Mouse (Mus musculus) embryo, embryonic 9.5 days (tissue): ENCODE results near the gene Map3k4.
A peak's percentile ranks its signal among the peaks of the same experiment; 100 is the strongest.
"Not testable (repeated sequence)": the region's sequence is repeated elsewhere in the genome, so short reads cannot be mapped to it uniquely, and the experiment has no call there.

Source experiments
- DNase-seq: peaks from one replicate; pipeline ENCODE4 v3.0.0-alpha.2; 2017; ENCODE audit errors: extremely low spot score

The Map3k4 gene

DNA sequence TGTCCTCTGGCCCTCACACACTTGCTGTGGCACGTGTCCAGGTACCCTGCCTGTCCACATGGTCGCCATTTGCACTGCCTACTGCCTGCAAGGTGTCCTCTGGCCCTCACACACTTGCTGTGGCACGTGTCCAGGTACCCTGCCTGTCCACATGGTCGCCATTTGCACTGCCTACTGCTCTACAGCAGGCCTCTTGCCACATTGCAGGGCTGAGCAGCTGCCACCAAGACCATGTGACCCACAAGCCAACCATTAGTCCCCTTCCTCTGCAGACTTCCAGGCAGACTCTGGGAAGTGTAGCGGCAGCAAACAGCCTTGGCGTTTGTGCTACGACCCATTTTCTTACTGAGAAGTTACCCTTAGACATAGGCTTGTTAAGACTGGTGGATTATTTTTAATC is 94.0 kb downstream of the Map3k4 start:
- not testable (repeated sequence) for DNase-seq

DNA sequence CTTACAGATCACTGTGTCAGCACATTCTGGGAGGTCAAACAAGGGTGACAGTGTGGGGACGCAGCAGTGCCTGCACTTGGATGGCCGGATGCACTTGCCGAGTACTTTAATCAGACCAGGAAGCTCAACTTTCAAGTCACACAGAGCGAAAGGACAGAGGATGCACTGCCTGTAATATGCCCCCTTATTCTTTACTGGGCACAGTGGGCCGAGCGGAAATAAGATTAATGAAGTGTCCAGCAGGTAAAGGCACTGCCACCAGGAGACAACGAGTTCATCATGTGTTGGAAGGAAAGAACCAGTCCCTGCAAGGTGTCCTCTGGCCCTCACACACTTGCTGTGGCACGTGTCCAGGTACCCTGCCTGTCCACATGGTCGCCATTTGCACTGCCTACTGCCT is 94.5 kb downstream of the Map3k4 start:
- no peak for DNase-seq

DNA sequence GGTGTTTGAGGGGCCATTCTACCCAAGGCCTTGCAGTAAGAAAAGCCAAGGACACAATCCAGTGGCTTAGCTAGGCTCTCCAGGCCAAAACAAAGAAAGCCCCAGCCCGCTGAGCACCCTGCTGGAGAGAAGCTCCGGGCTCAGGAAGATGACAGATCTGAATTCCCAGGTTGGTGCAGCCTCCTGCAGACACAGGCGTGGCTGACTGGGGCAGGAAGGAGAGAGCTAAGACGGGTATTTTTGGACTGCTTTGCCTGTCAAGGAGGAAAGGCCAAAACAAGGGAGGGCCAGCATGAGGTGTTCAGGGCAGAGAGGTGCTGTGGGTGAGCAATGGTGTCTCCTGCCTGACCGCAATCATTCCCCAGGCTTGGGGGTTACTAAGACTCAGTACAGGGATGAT is 94.9 kb downstream of the Map3k4 start:
- no peak for DNase-seq

DNA sequence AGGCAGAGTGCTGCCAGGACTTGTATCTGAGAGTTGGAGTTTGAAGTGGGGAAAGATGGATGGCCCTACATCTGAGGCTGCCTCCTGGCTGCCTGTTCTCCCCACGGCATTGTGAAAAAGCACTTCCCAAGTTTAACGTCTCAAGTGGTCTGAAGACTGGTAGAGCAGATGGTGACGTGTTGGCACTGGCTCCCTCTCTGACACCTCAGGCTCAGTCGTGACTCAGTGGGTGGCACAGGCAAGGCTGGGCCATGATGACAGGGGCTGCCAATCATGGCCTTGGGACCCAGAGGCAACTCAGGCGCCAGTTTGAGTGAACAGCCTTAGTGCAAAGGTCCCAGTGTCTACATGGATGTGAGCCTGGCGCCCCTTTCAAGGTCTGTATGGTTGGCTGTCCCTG is 96.7 kb downstream of the Map3k4 start:
- DNase-seq = no peak

DNA sequence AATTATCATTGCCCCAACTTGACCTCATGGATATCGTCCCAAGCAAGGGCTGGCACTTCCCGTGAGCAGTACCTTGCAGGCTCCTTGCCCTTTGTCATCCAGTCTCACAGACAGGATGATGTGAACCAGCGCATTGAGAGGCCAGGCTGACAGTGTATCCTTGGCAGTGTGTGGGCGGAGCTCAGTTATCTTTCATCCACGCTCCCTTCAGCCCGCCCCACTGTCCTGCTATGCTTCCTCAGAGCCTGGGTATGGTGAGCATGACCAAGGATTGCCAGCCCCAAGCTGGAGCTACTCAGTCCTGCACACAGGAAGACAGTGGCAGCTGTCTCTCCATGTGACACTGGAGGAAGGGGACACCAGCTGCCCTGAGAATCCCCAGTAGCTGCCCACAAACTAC is 102.4 kb downstream of the Map3k4 start:
- DNase-seq = no peak

DNA sequence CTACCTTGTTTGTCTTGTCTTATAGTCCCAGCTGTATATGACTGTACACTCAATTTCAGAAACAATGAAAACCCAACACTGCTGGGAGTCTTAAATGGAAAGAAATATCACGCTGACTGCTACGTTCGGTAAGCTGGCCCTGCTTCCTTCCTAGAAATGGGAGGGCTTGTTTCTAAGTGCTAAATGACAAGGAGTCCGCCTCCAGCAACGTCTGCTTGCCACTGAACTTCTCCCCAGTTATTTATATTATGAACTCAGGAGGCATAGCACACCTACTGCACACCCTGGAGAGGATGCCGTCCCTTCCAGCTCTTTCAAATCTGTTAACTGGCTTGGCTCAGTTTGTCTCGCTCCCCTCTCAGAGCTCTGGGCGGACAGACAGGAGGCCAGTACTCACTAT is 105.2 kb downstream of the Map3k4 start:
- DNase-seq = no peak

DNA sequence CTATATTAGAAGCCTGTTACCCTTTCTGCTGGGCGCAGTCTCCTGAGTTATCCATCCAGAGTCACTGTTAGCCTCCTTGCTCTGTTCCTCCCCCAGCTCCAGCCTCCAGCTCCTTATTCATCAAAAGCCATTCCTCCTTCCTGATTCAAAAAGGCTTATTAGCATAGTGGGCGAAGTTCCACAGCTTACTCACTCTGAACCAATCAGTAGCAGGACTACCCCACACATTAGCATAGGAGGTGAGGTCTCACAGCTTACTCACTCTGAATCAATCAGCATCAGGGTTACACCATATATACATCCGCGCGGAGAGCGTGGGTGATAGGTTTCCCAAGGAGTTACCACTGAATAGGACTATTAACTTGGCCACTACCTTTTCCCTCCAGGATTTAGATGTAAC is 106.3 kb downstream of the Map3k4 start:
- no peak for DNase-seq

DNA sequence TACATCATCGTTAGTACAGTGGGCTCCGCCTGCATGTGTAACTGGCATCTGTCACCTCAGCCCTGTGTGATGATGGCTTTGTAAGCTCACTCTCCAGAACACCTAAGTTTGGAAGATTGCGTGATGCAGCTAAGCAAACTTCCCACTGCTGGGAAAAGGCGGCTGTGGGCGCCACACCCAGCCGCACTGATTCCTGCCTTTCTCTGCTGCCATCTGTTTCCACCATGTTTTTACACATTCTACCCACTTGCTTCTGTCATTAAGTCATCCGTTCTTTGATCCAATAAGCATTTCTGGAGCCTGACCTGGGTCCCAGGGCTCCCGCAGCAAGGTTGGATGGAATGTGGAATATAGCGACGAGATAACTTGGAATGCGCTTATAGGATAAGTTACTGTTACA is 106.7 kb downstream of the Map3k4 start:
- DNase-seq = no peak

DNA sequence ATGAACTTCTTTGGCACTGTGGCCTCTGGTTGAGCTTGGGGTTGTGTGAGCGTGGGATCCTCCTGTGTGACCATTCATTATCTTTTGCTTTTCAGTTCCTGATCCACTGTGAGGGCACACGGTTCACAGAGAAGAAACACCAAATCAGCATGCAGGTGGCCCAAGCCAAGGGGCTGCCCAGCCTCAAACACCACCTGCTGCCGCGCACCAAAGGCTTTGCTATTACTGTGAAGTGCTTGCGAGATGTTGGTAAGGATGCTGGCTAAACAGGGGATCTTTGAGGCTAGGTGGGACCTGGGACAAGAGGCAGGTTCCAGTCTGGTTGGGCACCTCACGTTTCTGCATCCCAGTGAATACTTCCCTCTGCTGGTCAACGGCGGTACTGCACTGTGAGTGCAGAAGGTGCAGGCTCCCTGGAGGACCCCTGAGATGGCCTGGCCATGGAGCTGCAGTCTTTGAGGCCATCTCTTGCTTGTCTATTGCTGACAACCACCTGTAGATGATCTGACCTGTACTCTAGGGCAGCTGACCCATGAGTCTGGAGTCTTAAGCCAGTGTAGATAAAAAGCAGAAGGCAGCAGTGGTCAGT is 108.0 kb downstream of the Map3k4 start:
- DNase-seq = peak; percentile 84

DNA sequence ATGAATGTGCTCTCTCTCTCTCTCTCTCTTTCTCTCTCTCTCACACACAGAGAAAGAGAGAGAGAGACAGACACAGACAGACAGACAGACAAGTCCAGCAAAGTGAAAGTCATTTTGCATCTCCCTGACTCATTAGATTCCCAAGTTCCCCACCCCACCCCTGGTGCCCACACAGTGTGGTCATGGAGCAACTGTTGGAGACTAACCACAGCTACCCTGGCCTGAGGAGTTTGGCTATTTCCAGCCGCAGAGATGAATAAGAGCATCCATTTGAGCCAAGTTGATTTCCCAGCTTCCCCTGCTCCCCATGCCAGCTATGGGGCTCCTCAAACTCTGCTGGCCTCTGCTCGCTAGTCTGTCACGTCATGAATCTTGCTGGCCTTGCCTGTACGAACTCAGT is 109.1 kb downstream of the Map3k4 start:
- no peak for DNase-seq

DNA sequence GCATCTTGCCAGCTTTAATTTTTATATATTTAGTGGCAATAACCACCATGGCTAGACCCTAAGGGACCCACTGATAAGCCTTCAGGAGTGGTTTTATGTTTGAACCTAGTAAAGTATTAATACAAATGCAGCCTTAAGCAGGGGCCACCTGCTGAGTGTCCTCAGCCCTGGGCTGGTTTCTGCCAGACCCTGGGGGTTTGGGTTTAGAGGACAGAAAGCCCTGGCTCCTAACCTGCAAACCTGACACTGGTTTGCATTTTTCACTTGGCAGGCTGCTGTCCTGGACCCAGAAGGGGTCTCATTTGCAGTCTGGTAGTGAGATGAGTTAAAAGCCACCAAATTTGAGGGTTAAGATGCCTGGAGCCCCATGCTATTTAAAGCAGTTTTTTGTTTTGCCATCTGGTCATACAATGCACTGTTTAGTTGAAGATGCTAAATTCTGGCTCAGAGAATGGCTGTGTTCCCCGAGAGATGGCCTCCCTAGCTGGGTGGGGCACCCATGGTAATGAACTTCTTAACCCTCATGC is 111.5 kb downstream of the Map3k4 start:
- no peak for DNase-seq

DNA sequence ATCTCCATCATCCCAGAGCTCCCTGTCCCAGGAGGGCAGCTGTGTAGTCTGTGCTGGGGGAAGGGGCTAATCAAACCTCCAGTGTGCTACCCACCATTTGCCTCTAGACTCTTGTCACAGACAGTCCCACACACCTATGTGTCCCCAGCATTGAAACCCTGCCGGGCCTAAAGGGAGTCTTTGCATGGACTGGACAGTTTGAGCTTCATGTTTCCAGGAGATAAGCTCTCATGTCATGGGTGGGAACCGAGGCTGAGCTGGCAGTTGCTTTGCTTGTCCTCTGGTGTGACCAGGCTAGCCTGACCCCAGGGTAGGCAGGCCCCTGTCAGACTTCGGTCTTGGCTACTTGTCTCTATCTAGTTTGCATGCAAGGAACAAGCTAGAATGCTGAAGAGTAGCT is 112.3 kb downstream of the Map3k4 start:
- peak; percentile 12 for DNase-seq

DNA sequence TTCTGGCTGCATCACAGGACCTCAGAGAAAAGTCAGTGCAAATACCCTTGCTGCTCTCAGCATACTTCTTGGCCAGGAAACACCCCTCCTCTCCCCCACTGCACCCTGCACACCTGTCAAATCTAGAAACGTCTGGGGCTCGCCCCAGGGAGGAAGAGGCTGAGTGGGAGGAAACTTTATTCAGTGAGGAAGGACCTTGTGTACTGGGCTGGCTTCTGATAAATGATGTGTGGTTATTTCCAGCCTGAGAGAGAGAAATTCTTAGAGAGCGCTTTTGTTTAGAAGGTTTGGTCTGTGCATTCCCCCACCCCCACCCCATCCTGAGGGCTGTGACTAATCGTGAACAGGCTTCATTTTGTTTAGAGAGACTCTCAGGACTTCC is 112.9 kb downstream of the Map3k4 start:
- peak; percentile 23 for DNase-seq

DNA sequence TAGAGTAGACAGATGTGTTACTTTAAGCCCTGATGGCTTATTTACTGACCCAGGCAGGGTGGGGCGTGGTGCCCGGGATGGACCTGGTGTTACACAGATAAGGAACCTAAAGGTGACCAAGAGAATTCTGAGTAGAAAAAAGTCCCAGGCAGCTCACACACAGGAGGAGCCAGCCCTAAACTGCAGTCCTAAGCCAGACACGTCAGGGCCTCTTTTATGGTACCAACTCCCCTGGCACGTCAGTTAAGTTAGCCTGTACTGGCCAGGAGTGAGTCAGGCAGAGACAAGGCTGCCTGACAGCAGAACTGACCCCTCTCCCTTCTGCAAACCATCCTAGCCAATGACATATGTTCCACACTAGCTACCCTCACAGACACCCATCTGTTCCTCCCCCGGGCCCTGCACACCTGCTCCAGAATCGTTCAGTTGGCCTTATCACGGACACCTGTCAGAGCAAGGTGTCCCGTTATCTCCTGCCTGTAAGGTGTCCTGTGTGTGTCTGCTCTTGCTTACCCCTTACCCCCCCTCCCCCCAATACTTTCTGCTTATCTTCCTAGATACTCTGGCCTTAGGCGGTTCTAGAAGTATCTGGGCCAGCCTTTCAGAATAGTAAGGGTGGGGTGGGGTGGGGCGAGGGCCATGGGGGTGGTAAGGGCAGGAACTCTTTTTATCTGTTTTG is 113.4 kb downstream of the Map3k4 start:
- DNase-seq = no peak

DNA sequence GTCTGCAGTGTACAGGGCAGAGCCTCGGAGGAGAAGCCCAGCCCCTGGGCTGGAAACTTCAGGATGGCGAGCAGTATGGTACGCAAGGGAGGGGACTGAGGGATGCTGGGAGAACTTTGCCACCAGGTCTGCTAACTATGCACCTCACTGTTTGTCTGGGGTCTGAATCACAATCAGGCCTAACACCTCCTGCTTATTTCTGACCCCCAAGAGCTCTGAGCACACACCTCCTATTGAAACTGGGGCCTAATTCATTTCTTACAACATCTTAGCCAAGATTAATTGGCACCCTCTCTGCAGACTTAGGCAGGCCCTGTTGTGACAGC is 113.9 kb downstream of the Map3k4 start:
- no peak for DNase-seq

DNA sequence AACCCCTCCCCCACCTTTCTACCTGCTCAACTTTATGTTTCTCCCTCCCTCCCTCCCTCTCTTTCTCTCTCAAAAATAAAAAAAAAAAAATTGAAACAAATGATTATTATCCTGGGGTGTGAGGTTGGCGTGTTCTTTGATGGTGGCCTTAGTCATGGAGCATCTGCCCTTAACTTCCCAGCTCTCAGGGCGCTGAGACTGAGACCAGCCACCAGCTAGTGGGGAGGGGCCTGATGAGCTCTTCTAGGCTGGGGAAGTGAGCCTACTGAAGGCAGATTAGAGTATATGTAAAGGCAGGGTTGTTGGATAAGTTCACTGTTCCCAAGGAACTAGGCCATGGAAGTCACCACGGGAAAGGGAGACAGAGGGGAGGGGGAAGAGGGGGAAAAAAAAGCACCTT is 114.3 kb downstream of the Map3k4 start:
- no peak for DNase-seq

DNA sequence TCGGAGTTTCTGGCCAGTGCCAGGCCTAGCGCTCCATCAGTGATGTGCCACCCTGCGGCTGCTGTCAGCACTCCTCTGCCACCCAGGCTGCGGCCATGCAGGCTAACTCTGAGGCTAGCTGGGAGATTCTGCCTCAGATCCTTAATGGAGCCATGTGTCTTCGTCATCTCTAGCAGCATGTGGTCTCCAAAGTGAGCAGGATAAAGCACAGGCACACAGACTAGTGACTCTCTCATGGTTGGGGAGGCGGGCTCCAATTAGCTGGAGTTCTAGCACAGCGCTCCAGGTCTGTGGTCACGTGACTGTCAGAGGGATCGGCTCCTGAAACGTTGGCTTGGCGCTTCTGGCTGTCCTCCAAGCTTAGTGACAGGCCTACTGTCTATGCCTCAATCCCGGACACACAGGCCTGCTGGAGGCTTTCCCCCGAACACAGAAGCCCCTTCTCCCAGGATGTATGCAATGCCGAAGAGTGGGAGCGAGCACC is 115.1 kb downstream of the Map3k4 start:
- no peak for DNase-seq

DNA sequence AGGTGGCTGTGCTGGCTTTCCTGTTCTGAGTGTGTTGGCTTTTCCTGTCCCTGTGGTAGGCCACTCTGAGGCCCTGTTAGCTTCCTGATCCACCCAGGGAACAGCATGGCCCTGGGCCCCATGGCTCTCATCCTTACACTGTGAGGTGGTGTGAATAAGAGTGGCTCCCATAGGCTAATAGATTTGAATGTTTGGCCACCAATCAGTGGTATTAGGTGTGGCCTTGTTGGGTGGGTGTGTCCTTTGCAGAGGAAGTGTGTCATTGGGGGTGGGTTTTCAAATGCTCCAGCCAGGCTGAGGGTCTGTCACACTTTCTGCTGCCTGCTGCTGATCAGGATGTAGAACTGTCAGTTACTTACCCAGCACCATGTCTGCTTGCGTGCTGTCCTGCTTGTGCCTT is 117.5 kb downstream of the Map3k4 start:
- DNase-seq = no peak

DNA sequence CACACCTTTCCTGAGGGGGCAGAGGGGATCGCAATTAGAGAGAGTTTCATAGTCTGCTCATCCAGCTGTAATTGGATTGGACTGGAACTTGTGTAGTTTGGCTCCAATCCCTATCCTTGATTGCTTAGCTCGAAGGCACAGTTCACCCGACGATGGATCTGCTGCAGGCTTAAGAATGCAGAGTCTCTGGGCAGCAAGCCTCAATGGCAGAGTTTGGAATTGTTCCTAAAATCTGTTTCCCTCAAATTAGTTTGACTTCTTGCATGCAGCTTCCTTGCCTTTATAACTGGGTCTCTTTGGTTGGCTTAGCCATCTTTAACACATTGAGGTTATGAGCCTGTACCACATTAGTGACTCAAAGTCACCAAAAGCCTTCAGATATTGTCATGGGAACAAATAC is 118.7 kb downstream of the Map3k4 start:
- DNase-seq = no peak

DNA sequence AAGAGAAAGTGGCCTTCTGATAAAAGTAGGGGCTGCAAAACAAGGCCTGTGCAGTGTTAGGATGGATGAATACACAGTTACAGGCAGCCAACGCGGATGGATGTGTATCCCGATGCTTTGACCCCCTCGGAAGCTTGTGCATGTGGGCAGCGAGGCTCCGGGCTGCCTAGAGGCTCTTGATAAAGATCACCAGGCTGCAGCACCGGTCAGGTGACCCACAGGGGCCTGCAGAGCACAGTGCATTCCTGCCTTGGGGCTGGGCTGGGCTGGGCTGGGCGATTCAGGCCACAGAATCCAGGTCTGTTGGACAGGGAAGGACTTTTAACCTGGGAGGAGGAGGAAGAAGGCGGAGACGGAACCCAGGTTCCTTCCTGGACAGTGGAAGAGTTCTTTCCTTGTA is 123.0 kb downstream of the Map3k4 start:
- DNase-seq = no peak

DNA sequence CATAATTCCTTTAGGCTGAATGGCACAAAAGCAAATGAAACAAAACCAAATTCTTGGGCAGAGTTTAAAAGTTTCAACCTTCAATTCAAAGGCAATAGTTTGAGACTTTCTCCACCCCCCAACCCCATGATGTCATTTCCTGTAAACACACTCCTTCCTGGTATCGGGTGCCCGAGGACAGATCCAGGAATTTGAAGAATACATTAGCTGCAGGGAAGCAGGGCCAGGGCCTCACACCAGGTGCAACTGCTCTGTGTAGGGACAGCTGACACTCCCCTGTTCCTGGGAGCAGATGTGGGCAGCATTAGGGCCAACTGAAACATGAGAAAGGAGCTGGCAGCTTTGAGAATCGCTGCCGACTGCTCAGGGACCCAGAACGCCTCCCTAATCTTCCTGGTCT is 123.5 kb downstream of the Map3k4 start:
- DNase-seq = peak; percentile 19

DNA sequence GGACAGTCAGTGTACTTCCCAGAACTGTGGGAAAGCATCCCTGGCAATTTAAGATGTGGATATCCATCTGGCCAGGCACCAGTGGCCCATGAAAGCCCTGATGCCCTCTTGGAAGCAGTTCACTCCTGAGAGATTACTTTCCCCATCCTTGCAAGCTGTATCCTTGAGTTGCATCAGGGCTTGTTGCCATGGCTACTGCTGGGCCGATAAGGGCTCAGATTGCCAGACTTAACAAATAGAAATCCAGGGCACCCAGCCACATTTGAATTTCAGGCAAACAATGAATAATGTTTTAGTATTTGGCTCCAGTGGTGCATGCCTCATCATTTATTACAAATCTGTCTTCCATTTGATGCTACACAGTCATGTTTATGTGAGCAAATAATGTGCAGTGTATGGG is 130.8 kb downstream of the Map3k4 start:
- DNase-seq = no peak

DNA sequence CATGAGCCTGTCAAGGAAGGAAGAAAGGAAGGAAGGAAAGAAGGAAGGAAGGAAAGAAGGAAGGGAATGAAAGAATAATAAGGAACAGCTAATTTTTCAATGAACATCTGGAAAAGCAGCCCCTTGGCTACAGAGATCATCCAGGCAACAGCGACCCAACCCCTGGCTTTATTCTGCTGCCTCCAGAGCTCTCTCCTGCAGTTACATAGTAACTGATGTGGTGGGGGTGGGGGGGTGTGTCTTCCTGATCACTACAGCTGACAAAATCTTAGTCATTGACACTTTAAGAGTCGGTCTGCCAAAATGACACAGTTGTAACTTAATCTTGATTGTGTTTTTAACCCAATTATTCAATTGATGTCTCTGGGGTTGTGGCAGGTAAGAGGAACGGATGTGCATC is 132.3 kb downstream of the Map3k4 start:
- DNase-seq = no peak

DNA sequence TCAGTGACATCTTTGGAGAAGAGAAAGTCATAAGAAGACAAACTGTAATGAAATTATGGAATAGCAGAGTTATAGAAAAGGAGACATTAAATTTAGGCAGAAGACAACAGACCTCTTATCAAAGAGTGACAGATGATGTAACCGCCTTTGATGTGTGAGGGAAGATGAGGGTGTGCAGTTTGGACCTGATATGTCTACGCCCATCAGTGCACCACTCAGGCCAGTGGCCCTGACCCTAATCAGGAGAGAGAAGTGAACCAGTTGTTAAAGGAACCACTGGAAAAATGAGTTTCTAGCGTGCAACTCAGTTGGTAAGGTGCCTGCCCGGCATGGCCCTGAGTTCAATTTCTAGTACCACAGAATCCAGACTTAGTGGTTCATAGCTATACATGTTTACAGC is 132.7 kb downstream of the Map3k4 start:
- no peak for DNase-seq
